Mouse (Mus musculus) gastrocnemius, adult 18-20 months (tissue): ENCODE measurements around the gene Gm11563. TPM values are rescaled to one million over a fixed set of nuclear protein-coding genes. Genes with fewer than 3 reads are reported as not detected.
"Not testable (repeated sequence)": the region's sequence is repeated elsewhere in the genome, so short reads cannot be mapped to it uniquely, and the experiment has no call there.

ENCODE experiments used
- DNase-seq: peaks from one replicate; pipeline ENCODE4 v3.0.0; 2021; ENCODE audit warnings: low spot score
- long read RNA-seq, 2 experiments: library from polyadenylated mRNA; stranded (forward); transcript quantifications; one replicate each; pipeline ENCODE4 v2.0.0; 2021
- total RNA-seq, 2 experiments: library from RNA; stranded (reverse); gene quantifications; 2 replicates each; pipeline ENCODE4 v1.2.3; 2021

The Gm11563 gene
- not detected for total RNA-seq
- long read RNA-seq, experiment 1 = 0 reads
- long read RNA-seq, experiment 2 = 0 reads

GRCm38 (mm10) chr11:99658467-99659010 is at the start of gene Gm11563:
Gene Gm11563 (minus strand): TSS chr11:99658960.
- not testable (repeated sequence) for DNase-seq

- no peak for DNase-seq
Observed at GRCm38 (mm10) chr11:99690463-99690862, 31.7 kb upstream of the Gm11563 start, which contains the start of gene Gm14190. Gene Gm14190 (minus strand): TSS chr11:99690740.

GRCm38 (mm10) chr11:99685235-99685634 is 26.5 kb upstream of the Gm11563 start:
- not testable (repeated sequence) for DNase-seq

GRCm38 (mm10) chr11:99683481-99683880 is 24.7 kb upstream of the Gm11563 start:
- DNase-seq = no peak

GRCm38 (mm10) chr11:99665860-99666259 is 7.1 kb upstream of the Gm11563 start, which contains the start of gene Krtap4-6:
Gene Krtap4-6 (minus strand): TSS chr11:99665960.
- no peak for DNase-seq

GRCm38 (mm10) chr11:99662802-99663201 is 4.0 kb upstream of the Gm11563 start:
- DNase-seq = no peak

GRCm38 (mm10) chr11:99659256-99659655 is 496 bp upstream of the Gm11563 start:
- DNase-seq = no peak

- no peak for DNase-seq
Observed at GRCm38 (mm10) chr11:99657051-99657450, 1.7 kb downstream of the Gm11563 start.

- no peak for DNase-seq
Observed at GRCm38 (mm10) chr11:99650136-99650535, 8.6 kb downstream of the Gm11563 start, which contains the start of gene Gm11555. Gene Gm11555 (minus strand): TSS chr11:99650236.

- no peak for DNase-seq
Observed at GRCm38 (mm10) chr11:99646444-99646843, 12.3 kb downstream of the Gm11563 start.

- no peak for DNase-seq
Observed at GRCm38 (mm10) chr11:99644351-99644750, 14.4 kb downstream of the Gm11563 start.

- not testable (repeated sequence) for DNase-seq
Observed at GRCm38 (mm10) chr11:99643635-99644139, 15.1 kb downstream of the Gm11563 start, which contains the start of gene Krtap4-7. Gene Krtap4-7 (minus strand): TSS chr11:99644089.

GRCm38 (mm10) chr11:99640926-99641325 is 17.8 kb downstream of the Gm11563 start:
- DNase-seq = no peak

GRCm38 (mm10) chr11:99637086-99637485 is 21.7 kb downstream of the Gm11563 start:
- no peak for DNase-seq

GRCm38 (mm10) chr11:99634653-99635134 is 24.1 kb downstream of the Gm11563 start, which contains the start of gene Krtap4-2:
Gene Krtap4-2 (minus strand): TSS chr11:99635084.
- no peak for DNase-seq

- no peak for DNase-seq
Observed at GRCm38 (mm10) chr11:99633293-99633692, 25.5 kb downstream of the Gm11563 start.

GRCm38 (mm10) chr11:99630890-99631289 is 27.9 kb downstream of the Gm11563 start:
- DNase-seq = no peak

GRCm38 (mm10) chr11:99628138-99628537 is 30.6 kb downstream of the Gm11563 start, which contains the start of gene Krtap4-1:
Gene Krtap4-1 (minus strand): TSS chr11:99628238.
- no peak for DNase-seq

- no peak for DNase-seq
Observed at GRCm38 (mm10) chr11:99620335-99620734, 38.4 kb downstream of the Gm11563 start, which contains the start of gene Gm11562. Gene Gm11562 (minus strand): TSS chr11:99620435.

- DNase-seq = no peak
Observed at GRCm38 (mm10) chr11:99614796-99615363, 43.9 kb downstream of the Gm11563 start, which contains the start of gene Krtap2-4. Gene Krtap2-4 (minus strand): TSS chr11:99614846.

- not testable (repeated sequence) for DNase-seq
Observed at GRCm38 (mm10) chr11:99610089-99610488, 48.7 kb downstream of the Gm11563 start, which contains the start of gene Gm11937. Gene Gm11937 (minus strand): TSS chr11:99610189.

- DNase-seq = no peak
Observed at GRCm38 (mm10) chr11:99609126-99609525, 49.6 kb downstream of the Gm11563 start.
